Mouse (Mus musculus): ENCODE measurements around the gene Myh3.

The Myh3 gene

GRCm38 (mm10) chr11:67078000-67078399 lies at the start of gene Myh3:
Gene Myh3 (plus strand): TSS chr11:67078300.
- no peak for DNase-seq (ENCODE audit: low read depth, low spot score)

- no peak for DNase-seq (ENCODE audit: low read depth, low spot score)
Measured at GRCm38 (mm10) chr11:67030904-67031602, 47.0 kb upstream of the Myh3 start.

DNA sequence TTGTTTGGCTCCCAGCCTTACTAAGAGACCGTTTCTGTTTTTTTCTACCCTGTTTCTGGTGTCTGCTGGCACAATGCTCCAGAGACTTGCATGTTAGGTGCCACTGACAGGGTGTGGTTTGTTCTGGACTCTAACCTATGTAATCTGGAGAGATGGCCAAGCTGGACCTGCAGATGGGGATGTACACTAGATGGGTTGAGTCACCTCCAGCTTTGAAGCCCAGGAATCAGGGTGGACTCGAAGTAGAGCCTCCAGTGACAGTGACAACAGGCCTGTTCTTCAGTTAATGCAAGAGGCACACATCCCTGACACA lies 46.5 kb upstream of the Myh3 start:
- no peak for DNase-seq (ENCODE audit: low read depth, low spot score)

DNA sequence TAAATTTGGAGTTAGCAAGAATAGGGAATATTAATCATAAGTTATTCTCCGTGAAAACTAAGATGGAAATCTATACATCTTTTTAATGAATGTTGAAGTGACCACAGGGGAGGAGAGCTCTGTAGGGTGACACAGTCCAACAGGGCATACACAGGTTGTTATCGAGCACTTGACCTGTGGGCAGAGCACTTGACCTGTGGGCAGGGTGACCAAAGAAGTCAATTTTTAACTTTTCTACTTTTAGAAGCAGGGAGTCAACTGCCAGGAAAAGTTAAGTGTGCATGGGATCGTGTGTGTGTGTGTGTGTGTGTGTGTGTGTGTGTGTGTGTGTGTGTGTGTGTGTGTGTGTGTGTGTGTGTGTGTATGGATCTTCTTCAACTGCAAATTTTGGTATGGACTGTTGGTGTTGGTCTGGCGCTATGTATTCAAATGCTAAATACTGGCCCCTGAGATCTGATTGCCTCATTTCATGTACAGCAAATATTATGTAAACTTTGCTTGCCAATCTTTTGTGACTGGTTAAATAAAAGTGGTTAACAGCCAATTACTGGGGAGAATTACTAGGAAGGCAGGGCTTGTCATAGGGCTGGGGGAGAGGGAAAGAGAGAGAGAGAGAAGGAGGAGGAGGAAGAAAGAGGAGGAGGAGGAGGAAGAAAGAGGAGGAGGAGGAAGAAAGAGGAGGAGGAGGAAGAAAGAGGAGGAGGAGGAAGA lies 43.2 kb upstream of the Myh3 start:
- no peak for DNase-seq (ENCODE audit: low read depth, low spot score)

- no peak for DNase-seq (ENCODE audit: low read depth, low spot score)
Measured at GRCm38 (mm10) chr11:67036229-67036628, 41.9 kb upstream of the Myh3 start.

DNA sequence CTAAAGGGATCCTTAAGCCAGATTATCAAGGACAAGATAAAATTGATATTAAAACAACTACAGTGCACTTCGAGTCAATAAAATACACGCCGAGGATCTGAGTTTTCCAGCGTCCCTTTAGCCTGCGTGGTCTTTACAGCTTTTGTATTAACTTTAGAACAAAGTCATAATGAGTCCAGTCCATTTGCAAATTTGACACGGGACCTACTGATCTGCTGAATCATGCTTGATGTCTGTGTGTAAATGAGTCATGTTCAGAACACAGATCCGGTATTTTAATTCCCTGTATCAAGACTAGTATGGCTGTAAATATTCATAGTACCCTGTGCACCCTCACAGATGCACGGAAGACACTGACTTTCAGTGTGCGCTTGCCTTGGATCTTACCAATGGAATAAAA lies 41.2 kb upstream of the Myh3 start:
- no peak for DNase-seq (ENCODE audit: low read depth, low spot score)

DNA sequence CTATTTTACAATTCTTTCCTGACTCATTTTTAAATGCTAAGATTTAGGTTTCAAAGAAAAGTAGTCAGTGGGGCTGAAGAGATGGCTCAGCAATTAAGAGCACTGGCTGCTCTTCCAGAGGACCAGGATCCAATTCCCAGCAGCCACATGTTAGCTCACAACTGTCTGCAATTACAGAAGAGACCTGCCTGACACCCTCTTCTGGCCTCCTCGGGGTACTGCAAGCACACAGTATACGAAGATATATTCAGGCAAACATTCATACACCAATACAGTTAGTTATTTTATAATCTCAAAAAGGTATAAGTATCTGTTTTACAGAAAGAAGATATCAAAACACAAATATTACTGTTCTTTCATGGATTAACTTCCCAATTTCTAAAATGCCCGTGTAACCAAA lies 38.3 kb upstream of the Myh3 start:
- DNase-seq (ENCODE audit: low read depth, low spot score): no peak

GRCm38 (mm10) chr11:67040483-67040882 lies 37.6 kb upstream of the Myh3 start:
- no peak for DNase-seq (ENCODE audit: low read depth, low spot score)

DNA sequence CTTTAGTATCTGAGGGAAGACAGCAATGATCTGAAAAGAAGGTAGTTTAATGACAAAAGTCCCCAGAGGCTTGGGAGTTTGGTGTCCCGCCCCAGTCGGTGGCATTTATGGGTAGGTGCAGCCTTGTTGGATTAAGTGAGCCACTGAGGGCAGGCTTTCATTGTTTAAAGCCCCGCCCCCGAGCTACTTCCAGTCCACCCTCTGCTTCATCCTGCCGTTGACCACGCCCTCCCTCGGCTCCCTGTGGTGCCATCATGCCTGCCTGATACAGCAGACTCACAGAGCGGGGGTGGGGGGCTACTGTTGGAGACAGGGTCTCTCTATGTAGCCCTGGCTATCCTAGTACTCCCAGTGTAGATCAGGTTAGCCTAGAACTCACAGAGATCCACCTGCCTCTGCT lies 35.1 kb upstream of the Myh3 start:
- DNase-seq (ENCODE audit: low read depth, low spot score): peak; percentile 13

GRCm38 (mm10) chr11:67044959-67045358 lies 33.1 kb upstream of the Myh3 start:
- DNase-seq (ENCODE audit: low read depth, low spot score): no peak

- no peak for DNase-seq (ENCODE audit: low read depth, low spot score)
Measured at GRCm38 (mm10) chr11:67047199-67047598, 30.9 kb upstream of the Myh3 start.

GRCm38 (mm10) chr11:67048496-67048895 lies 29.6 kb upstream of the Myh3 start:
- no peak for DNase-seq (ENCODE audit: low read depth, low spot score)

GRCm38 (mm10) chr11:67049256-67049655 lies 28.8 kb upstream of the Myh3 start:
- no peak for DNase-seq (ENCODE audit: low read depth, low spot score)

GRCm38 (mm10) chr11:67051676-67052320 lies 26.3 kb upstream of the Myh3 start:
- DNase-seq (ENCODE audit: low read depth, low spot score): no peak

DNA sequence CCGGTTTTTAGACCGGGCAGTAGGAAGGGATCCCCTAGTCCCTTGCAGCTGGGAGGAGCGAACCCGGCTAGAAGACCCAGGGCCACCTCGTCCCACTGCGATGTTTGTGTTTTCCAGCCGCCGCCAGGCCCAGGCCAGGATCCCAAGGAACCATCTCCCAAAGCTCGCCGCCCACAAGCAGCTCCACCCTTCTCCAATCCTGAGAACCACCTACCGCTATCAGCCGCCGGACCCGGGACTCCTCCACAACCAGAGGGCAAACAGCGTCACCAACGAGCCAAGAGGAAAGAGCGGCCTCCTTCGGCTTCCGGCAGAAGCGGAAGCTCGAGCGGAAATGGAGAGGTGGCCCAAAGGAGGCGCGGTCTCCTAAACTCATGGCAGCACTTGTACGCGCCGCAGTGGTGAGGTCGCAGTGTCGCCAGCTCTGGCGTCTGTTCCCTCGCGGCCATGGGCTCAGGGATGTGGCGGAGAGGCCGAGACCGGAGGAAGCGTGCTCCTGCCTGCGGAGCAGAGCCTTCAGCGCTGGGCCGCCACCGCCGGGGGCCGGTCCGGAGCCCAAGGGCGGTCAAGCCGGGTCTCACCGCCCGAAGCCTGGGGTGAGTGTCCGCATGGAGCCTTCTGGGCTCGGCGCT lies 25.7 kb upstream of the Myh3 start, which contains the start of the genes Adprm and Sco1:
TSS of gene Adprm (minus strand) at position 274 of the 632 bp plus-strand sequence.
TSS of gene Sco1 (plus strand) at position 350 of the 632 bp plus-strand sequence.
- peak; percentile 87 for DNase-seq (ENCODE audit: low read depth, low spot score)

DNA sequence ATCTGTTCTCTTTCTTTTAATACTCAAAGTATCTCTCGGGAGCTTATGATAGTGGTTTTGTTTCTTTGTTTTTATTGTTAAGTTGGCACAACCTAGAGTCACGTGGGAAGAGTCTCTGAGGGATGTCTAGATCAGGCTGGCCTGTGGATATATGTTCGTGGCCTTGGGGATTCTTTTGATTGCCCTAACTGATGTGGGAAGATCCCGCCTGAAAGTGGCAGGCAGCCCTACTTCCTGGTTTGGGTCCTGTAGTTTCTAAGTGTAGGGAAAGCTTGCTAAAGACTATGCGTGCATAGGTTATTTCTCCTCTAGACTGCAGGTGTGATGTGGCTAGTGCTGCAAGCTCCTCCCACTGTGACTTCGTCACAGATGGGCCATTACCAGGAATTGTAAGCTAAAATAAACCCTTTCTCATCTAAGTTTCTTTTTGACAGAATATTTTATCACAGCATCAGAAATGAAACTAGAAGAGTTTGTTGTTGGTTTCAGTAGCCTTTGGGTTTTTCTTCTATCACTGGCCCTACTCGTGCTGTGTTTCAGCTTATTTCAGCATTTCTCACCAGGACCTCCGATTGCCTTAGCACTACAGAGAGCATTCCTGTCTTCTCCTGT lies 23.2 kb upstream of the Myh3 start:
- no peak for DNase-seq (ENCODE audit: low read depth, low spot score)

DNA sequence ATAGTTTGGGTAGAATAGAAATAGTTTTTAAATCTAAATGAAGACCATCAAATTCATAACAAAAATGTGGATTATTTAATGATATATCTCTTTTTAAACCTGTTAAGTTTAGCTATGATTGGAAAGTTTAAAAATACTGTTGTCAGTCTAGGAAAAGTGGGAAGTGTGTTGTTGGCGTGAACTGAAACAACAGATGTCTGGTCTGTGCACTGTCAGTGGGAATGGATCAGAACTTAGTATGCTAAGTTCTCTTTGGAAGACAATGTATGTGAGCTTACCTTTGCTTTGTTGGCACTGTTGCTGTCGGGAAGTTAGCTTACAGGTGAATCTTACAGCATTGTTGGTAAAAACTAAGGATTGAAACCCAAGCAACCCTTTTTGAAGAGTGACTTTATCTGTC lies 16.8 kb upstream of the Myh3 start:
- DNase-seq (ENCODE audit: low read depth, low spot score): no peak

DNA sequence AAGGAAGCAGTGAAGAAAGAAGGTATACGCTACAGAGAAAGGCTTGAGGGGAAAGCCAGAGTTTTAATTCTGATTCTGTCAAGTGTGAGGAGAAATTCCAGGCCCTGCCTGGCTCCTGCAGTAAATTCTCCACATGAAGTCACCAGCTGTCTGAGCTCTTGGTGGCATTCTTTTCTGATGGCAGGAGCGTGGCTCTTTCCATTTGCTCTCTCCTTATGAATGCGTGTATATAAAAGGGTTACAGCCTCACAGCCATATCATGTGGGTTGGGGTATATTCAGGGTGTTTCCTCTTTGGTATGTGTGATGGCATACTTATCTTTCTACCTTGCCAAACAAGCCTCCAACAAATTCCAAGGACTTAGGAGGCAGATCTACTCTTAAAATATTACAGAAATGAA lies 15.4 kb upstream of the Myh3 start:
- no peak for DNase-seq (ENCODE audit: low read depth, low spot score)

DNA sequence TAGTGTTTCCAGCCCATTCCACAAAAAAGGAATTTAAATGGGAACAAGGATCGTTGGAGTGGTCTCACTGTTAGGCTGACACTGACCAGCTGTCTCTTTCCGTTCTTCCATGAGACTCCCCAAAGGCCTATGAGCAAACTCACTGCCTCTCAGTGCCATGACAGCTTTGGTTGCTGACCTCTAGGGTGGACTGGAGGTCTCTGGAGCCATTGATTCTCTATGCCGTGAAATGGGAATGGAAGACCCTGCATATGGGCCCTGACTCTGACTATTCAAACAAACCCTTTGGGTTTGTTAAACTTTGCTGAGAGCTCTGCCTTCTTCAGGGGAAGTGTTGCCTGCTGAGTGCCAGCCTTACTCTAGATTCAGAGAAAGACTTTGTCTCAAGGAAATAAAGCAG lies 10.4 kb upstream of the Myh3 start:
- DNase-seq (ENCODE audit: low read depth, low spot score): no peak

DNA sequence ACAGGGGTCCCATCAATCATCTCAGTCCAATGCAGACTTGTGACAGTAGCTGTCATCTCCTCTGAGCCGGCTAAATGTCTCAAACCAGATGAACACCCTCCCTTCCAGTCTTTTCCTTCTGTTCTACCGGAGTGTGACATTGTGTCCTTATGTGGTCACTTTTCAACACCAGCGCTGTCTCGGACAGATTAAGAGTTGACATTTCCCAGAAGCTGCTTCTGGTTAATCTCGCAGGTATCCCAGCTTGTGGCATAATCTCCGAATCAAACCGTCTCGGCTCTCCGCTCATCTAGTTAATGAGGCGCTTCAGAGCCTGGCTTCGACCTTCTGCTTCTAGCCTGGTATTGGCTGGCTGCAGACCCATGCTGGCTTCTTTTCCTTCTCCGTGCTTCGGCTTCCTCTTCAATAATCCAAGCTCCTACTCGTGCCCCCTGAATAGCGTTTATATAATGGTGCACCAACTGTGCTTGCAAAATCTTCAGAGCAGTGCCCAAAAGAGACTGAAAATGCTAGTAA lies 5.4 kb upstream of the Myh3 start:
- no peak for DNase-seq (ENCODE audit: low read depth, low spot score)

DNA sequence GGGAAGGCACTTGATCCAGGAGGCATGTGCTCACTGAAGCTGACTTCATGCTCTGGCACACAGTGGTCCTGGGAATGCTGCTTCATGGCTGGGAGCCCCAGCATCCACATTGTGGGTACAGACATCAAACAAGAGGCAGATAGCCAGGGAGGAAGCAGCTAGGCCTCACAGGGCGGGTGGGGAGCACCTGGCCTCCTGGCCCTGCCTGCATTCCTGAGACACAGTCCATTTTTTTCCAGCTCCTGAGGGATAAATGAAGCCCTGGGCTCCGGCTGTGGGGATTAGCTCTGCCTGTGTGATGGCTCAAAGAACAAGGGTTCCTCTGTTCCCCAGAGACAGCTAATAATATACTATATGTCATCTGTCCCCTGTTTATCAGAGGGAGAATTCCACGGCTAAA lies 3.1 kb upstream of the Myh3 start:
- DNase-seq (ENCODE audit: low read depth, low spot score): peak; percentile 48

DNA sequence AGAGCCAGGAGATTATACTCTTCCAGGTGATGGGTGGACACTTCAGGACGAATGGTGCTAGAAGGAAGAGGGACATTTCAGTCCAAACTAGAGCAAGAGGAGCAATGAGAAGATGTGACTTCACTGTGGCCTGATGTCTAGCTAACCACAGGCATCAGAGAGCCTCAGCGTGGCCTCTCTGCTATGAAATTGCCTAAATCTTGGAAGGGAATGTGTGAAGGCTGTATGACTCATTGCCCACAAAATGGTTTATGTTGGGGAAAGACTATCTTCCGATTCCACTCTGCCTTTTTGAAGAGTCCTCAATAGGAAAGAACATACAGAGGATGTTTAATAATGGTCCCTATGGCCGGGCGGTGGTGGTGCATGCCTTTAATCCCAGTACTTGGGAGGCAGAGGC lies 1.3 kb upstream of the Myh3 start:
- DNase-seq (ENCODE audit: low read depth, low spot score): no peak
